Mouse (Mus musculus) heart, embryonic 16.5 days (tissue): ENCODE data around the gene Dusp28. TPM values are rescaled to one million over a fixed set of nuclear protein-coding genes. Genes with fewer than 3 reads are reported as not detected.

Source experiments
- ATAC-seq: fragments of 200-750 bp; cut with Nextera tagmentation; replicated peaks from 2 replicates; pipeline ENCODE4 v1.8.0; 2017; ENCODE audit warnings: moderate number of reproducible peaks; ENCODE audit not compliant: insufficient read depth, low FRiP score; ENCODE audit errors: extremely low read depth
- H3K27ac ChIP-seq: fragments of 300-500 bp; sonication (generic); 2 replicates; pipeline ENCODE4 v1.5.1; 2014; ENCODE audit warnings: mild to moderate bottlenecking, low read length, control low read depth, moderate library complexity
- H3K27me3 ChIP-seq: fragments of 300-500 bp; sonication (generic); 2 replicates; pipeline ENCODE4 v1.6.1; 2014; ENCODE audit warnings: low read length, mixed read lengths; ENCODE audit not compliant: control insufficient read depth, insufficient read depth
- H3K36me3 ChIP-seq: fragments of 300-500 bp; sonication (generic); 2 replicates; pipeline ENCODE4 v1.6.1; 2014; ENCODE audit not compliant: control insufficient read depth, insufficient read depth
- H3K4me1 ChIP-seq: fragments of 300-500 bp; sonication (generic); 2 replicates; pipeline ENCODE4 v1.6.1; 2014; ENCODE audit warnings: low read length, mixed read lengths; ENCODE audit not compliant: control insufficient read depth, insufficient read depth
- H3K4me2 ChIP-seq: fragments of 300-500 bp; sonication (generic); 2 replicates; pipeline ENCODE4 v1.6.1; 2014; ENCODE audit warnings: low read depth, mild to moderate bottlenecking, control low read depth, low read length
- H3K4me3 ChIP-seq: fragments of 300-500 bp; sonication (generic); 2 replicates; pipeline ENCODE4 v1.5.1; 2014; ENCODE audit warnings: mild to moderate bottlenecking, control low read depth, low read length
- H3K9ac ChIP-seq: fragments of 300-500 bp; sonication (generic); 2 replicates; pipeline ENCODE4 v1.6.1; 2014; ENCODE audit warnings: low read length, control low read depth
- H3K9me3 ChIP-seq: fragments of 300-500 bp; sonication (generic); replicated peaks from 2 replicates; pipeline ENCODE4 v1.6.1; 2016; ENCODE audit warnings: low read length; ENCODE audit not compliant: control insufficient read depth
- WGBS: fragments of 180-500 bp; shearing (Covaris S2); extraction: QIAGEN DNeasy Blood & Tissue Kit; methylation state at CpG from one replicate; pipeline ENCODE4 v1.1.7; 2014; 5-methylcytosine and 5-hydroxymethylcytosine counted together
- polyA plus RNA-seq: library from polyadenylated mRNA; unstranded; fragments of >200 nt; fragmentation: Nextera tagmentation; extraction: Ambion mirVana; gene quantifications from 2 replicates; pipeline ENCODE4 v1.2.1, GENCODE M21; 2015

The Dusp28 gene
- 16.6 and 18.5 TPM in 2 replicates for polyA plus RNA-seq

DNA sequence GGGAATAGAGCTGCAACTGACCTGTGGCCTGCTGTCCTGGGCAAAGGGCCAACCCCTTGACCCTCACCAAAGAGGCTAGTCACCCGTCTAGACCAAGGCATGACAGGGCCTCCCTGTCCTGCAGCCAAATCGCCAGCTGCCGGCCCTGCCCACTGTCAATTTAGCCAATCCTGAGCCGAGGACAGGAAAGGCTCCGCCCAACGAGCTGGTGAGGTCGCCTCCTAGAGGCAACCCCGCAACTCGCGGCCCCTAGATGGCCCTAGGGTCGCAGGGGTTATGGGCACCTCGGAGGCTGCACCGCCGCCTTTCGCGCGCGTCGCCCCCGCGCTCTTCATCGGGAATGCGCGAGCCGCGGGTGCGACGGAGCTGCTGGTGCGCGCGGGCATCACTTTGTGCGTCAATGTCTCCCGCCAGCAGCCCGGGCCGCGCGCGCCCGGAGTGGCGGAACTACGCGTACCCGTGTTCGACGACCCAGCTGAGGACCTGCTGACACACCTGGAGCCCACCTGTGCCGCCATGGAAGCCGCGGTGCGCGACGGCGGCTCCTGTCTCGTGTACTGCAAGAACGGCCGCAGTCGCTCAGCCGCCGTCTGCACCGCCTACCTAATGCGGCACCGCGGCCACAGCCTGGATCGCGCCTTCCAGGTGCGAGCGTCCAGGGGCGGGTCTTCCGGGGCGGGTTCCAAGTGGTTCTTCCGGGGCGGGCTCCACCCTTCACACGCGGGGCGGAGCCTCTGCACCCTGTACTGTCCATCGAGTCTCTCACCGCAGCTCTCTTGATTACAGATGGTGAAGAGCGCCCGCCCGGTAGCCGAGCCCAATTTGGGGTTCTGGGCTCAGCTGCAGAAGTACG lies at the start of gene Dusp28:
Gene Dusp28, plus strand, starts transcription at position 203 of the 853 bp plus-strand sequence.
- Histone ChIP-seq H3K36me3 (no peaks in the 10 kb centered on the region), H3K4me2 (peak within 1 kb of the TSS; percentile 91), H3K27ac (peak within 1 kb of the TSS; percentile 92), H3K4me1 (peaks cover 24% of the 10 kb centered on the region), H3K27me3 (no peaks in the 10 kb centered on the region), H3K9ac (peak within 1 kb of the TSS; percentile 79), H3K9me3 (no peaks in the 10 kb centered on the region), H3K4me3 (peak within 1 kb of the TSS; percentile 84)
- peak; percentile 88 for ATAC-seq
- WGBS = under 1% methylated on average over 81 of the region's 81 CpGs

- no peak overlapping the region for H3K9ac ChIP-seq
- WGBS = 72% methylated on average over 6 of the region's 6 CpGs
- ATAC-seq = no peak
Observed at GRCm38 (mm10) chr1:92861503-92861902, 45.3 kb upstream of the Dusp28 start.

GRCm38 (mm10) chr1:92863268-92863667 lies 43.5 kb upstream of the Dusp28 start:
- H3K4me1 ChIP-seq = no peaks in the 10 kb centered on the region
- 85% methylated on average over 4 of the region's 4 CpGs for WGBS

More at GRCm38 (mm10) chr1:92861503-92861902, 45.3 kb upstream of the Dusp28 start:
- no peak overlapping the region for H3K4me3 ChIP-seq
- H3K27me3 ChIP-seq = no peaks in the 10 kb centered on the region
- H3K4me1 ChIP-seq = no peaks in the 10 kb centered on the region
- peaks cover 11% of the 10 kb centered on the region; the same call in 1 of the 2 replicates for H3K36me3 ChIP-seq
- no peaks in the 10 kb centered on the region for H3K9me3 ChIP-seq
- H3K4me2 ChIP-seq = no peak overlapping the region
- H3K27ac ChIP-seq = no peak overlapping the region

GRCm38 (mm10) chr1:92866170-92866569 lies 40.6 kb upstream of the Dusp28 start:
- WGBS = 59% methylated on average over 2 of the region's 2 CpGs
- Histone ChIP-seq H3K9ac (no peak overlapping the region), H3K4me1 (no peaks in the 10 kb centered on the region), H3K27ac (no peak overlapping the region), H3K36me3 (no peaks in the 10 kb centered on the region), H3K4me3 (no peak overlapping the region), H3K9me3 (no peaks in the 10 kb centered on the region), H3K27me3 (no peaks in the 10 kb centered on the region), H3K4me2 (no peak overlapping the region)
- no peak for ATAC-seq

More at GRCm38 (mm10) chr1:92863268-92863667, 43.5 kb upstream of the Dusp28 start:
- Histone ChIP-seq H3K4me2 (no peak overlapping the region), H3K27me3 (no peaks in the 10 kb centered on the region), H3K4me3 (no peak overlapping the region), H3K9ac (no peak overlapping the region), H3K27ac (no peak overlapping the region), H3K9me3 (no peaks in the 10 kb centered on the region), H3K36me3 (peaks cover 2% of the 10 kb centered on the region; the same call in 1 of the 2 replicates)
- ATAC-seq = no peak

- ATAC-seq = no peak
- 70% methylated on average over 2 of the region's 2 CpGs for WGBS
Observed at GRCm38 (mm10) chr1:92869985-92870384, 36.8 kb upstream of the Dusp28 start.

DNA sequence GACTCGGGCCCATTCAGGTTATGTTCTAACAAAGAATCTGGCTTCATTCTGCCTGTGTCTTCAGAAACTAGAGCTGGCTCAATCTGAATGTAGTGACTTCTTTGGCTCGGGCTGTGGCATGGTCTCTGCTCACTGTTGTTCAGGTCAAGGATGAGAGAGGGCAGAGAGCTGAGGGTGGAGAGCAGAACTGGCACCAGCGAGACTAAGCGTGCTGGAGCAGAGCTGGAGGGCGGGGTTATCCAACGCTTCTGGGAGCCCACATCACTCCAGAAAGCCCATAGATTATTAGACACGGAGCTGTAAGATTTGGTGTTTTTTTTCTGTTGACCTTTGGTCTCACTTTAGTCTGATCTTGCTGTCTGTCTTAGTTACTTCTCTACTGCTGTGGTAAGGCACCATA lies 34.1 kb upstream of the Dusp28 start:
- Histone ChIP-seq H3K36me3 (no peaks in the 10 kb centered on the region), H3K27ac (no peak overlapping the region), H3K9ac (no peak overlapping the region), H3K4me3 (no peak overlapping the region), H3K9me3 (no peaks in the 10 kb centered on the region), H3K4me1 (no peaks in the 10 kb centered on the region), H3K4me2 (no peak overlapping the region), H3K27me3 (0 out of 2 replicates have a peak, but pooled peaks cover 2% of the 10 kb centered on the region)
- ATAC-seq = no peak
- 76% methylated on average over 7 of the region's 7 CpGs for WGBS

More at GRCm38 (mm10) chr1:92869985-92870384, 36.8 kb upstream of the Dusp28 start:
- Histone ChIP-seq H3K9me3 (no peaks in the 10 kb centered on the region), H3K36me3 (no peaks in the 10 kb centered on the region), H3K4me1 (no peaks in the 10 kb centered on the region), H3K27me3 (no peaks in the 10 kb centered on the region), H3K9ac (no peak overlapping the region), H3K4me3 (no peak overlapping the region), H3K27ac (no peak overlapping the region), H3K4me2 (no peak overlapping the region)

DNA sequence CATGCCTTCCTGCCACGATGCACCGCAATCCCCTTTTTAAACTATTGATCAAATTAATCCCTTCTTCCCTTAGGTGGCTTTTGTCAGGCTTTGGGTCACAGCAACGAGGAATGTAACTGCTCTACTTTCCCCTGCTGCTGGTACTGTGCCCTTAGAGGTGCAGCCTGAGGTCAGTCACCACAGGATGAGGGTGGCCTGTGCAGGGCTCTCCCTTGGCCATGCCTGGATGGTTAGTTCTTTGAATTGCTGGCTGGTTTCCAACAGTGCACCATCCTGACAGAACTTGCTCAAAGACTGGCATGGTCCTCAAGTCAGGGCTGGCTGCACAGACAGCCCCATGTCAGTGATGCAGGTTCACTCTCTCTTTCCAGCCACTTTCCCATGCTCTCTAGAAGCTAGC lies 32.8 kb upstream of the Dusp28 start:
- Histone ChIP-seq H3K4me2 (no peak overlapping the region), H3K4me3 (no peak overlapping the region), H3K36me3 (no peaks in the 10 kb centered on the region), H3K27ac (no peak overlapping the region), H3K9me3 (no peaks in the 10 kb centered on the region), H3K27me3 (0 out of 2 replicates have a peak, but pooled peaks cover 2% of the 10 kb centered on the region), H3K9ac (no peak overlapping the region), H3K4me1 (no peaks in the 10 kb centered on the region)
- WGBS = 83% methylated on average over 3 of the region's 3 CpGs
- no peak for ATAC-seq

DNA sequence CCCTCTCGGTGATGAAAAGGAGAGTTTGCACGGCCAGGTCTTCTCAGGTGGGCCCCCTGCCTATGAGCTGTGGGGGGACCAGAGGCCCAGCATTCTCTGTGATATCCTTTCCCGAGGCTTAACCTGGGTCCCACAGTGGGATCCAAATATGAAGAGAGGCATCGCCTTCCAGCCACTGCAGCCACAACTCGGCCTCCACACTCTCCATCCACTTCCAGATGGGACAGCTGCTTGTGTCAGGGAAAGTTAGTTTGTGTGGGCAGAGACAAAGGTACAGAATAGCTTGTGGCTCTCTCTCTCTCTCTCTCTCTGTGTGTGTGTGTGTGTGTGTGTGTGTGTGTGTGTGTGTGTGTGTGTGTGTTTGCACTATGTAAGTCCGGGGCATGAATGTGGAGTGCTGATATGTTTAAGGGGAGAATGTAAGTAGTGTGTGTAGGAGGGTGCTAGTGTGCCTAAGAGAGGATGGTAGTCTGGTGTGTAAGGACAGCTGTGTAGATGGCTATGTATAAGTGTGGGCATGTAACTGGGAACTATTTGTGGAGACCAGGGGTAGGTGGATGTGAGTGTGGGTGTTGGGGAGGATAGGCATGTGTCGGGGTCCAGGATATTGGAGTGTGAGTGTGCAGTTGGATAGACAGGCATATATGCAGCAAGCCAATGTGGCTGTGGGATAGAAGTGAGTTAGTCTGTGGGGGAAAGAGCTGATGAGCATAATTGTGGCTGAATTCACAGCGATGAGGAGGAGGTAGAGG lies 31.2 kb upstream of the Dusp28 start:
- H3K36me3 ChIP-seq = no peaks in the 10 kb centered on the region
- no peaks in the 10 kb centered on the region for H3K9me3 ChIP-seq
- no peak overlapping the region for H3K4me3 ChIP-seq
- no peak for ATAC-seq
- H3K27me3 ChIP-seq = 0 out of 2 replicates have a peak, but pooled peaks cover 2% of the 10 kb centered on the region
- no peak overlapping the region for H3K9ac ChIP-seq
- WGBS = 71% methylated on average over 8 of the region's 8 CpGs
- H3K4me1 ChIP-seq = no peaks in the 10 kb centered on the region
- H3K27ac ChIP-seq = no peak overlapping the region
- H3K4me2 ChIP-seq = no peak overlapping the region
